Mouse (Mus musculus) adrenal gland, postnatal 4 days (tissue): ENCODE measurements around the gene Cnpy1. TPM values are rescaled to one million over a fixed set of nuclear protein-coding genes. Genes with fewer than 3 reads are reported as not detected.

Experiments used
- DNase-seq, 2 experiments: peaks; one replicate each; pipeline ENCODE4 v3.0.0; 2021 to 2022; ENCODE audit warnings: low spot score in 2 of 2, mixed read lengths in 2 of 2
- total RNA-seq, 2 experiments: library from RNA; stranded (reverse); gene quantifications; 2 replicates each; pipeline ENCODE4 v1.2.3; 2021

Gene Cnpy1
- total RNA-seq, 2 experiments from 2014 or later: 0.17 TPM

DNA sequence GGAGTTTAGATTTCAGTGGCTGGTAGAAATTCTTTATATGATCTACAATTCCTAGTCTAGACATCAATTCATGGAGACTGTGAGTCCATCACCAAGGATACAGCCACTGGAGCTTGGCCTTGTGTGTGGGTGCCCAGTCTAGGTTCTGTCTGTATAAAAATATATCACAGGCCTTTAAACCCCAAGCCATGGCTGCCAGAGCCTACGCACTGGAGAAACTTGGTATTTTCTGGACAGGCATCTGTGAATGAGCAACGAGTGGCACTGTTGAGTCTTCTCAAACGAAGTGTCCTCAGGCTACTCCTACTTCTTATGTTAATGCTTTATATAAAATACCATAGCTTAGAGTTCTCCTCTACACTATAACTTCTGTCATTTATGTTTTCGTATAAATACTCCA lies 4.2 kb downstream of the Cnpy1 start:
- DNase-seq: no peak

DNA sequence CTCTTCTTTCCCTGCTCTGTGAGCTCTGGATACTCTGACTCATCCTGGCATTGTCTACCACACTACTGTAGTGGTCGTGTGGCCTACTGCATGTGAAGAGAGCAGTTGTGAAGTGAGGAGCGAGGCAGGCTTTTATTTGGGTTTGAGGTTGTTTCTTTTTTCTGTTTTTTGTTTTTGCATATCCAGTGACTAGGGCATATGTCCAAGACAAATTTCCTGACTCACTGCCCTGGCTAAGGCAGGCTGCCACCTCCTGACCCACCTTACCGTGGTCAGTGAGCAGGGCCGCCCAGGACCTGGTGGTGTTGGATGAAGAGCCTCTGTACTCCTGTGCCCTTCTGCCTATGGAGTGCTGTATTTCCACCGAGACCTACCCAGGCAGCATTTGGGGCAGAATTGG lies 5.8 kb downstream of the Cnpy1 start:
- DNase-seq: no peak

DNA sequence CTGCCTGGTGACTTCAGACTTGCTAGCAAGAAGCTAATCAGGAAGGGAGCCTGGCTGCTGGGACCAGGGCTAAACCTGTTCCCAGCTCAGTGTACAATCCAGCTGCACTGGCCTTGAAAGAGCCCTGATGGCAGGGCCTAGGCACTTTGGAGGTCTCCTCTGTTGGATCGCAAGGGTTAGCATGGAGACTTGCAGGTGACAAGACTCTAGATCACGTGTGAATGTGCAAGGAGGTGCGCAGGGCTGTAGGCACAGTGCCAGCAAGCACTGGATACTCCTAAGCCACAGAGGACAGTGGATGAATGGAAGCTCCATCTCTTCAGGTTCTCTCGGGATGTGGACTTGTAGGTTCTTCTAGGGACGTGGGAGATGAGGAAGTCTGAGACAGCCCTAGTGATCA lies 6.7 kb downstream of the Cnpy1 start:
- DNase-seq: no peak

DNA sequence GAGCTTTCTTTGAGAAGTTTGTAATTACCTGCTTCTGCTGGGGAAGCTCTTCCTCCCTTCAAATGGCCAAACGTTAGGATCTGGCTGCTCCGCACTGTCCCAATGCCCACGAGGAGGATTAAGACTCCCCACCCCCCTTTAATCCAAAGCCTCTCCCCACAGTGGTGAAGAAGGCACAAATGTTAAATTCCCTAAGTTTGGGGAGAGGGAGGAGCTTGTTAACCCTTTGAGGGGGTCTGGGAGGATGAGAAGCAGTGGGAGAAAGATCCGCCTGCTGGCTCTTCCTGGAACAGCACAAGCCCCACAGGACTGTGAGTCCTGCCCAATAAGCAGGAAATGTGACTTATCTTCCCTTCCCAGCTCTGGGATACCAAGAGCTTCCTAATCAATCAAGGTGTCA lies 7.5 kb downstream of the Cnpy1 start:
- DNase-seq: no peak

DNA sequence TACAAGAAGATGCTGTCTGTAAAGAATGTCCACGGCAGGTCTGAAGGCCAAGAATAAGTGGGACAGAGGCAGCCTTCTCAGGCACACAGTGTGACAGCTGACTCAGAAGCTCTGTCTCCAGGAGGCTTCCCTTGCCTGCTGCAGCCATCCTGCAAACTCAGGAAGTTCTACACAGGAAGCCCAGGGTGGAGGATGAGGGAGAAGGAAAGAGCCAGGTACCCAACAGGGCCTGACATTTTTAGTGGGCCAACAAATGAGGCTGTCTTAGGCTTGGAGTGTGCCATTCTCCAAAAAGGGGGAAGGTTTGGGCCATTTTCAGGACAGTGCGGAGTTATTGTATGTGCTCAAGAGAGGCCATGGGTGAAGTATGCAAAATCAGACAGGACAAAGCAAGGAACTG lies 7.9 kb downstream of the Cnpy1 start:
- DNase-seq: no peak

DNA sequence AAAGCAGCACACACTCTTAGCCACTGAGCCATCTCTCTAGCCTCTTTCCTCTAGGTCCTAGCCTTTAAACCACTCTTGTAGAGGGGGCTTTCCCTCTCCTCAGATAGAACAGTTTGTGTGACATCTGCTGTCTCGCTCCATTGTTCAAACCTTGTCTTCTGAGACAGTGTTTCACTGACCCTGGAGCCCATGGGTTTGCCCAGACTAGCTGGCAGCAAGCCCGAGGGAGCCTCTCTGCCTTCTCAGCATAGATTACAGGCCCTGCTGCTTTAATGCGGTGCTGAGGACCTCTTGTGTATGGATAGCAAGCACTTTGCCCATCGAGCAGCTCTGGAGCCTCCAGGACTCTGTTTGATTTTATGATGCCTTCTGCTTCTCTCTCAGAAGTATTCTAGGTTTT lies 8.6 kb downstream of the Cnpy1 start:
- DNase-seq: no peak

DNA sequence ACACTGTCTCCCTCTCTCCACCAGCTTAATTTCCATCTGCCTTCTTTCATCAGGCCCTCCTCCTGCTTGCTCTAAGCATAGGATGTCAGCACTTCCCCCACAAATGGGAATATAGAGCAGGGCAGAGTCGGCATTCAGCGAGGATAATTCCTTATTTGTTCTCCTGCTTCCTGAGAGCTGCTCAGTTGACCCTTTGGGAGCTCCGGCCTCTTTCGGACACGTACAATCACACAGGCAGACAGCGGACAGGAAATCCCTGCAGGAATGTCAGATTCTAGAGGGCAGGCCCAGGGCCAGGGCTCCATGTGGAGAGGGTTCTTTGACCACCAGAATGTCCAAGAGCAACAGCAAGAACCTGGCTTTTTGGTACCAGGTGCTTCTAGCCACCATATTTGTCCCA lies 9.5 kb downstream of the Cnpy1 start:
- DNase-seq: no peak

DNA sequence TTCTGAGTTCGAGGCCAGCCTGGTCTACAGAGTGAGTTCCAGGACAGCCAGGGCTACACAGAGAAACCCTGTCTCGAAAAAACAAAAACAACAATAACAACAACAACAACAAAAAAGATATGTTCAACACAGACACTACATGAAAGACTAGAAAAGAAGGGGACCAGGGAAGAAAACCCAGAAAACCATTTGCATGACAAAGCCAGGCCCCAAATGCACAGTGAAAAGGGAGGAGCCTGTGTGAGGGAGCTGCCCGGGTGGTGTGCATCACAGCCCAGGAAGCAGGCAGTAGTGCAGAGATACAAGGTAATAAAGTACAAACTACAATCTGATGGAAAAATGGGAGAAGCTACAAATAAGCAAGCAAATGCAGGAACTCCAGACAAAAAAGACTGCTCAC lies 13.5 kb downstream of the Cnpy1 start:
- DNase-seq: no peak

DNA sequence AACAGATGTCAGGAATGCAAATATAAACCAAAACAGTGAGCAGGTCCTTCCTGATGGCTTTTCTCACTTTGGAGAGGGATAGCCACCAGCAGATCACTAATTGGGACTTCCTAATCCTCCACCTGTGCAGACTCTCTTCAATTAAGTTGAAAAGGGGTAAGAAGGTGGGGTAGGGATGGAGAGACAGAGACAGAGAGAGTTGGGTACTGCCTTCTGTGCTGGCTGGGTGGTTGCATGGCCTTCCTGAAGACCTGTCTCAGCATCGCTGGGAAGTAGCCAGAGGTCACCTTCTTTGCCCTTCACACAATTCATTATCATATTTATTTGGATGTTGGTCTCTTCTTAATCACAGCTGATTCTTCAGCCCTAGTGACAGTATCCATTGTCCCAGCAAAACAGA lies 26.0 kb downstream of the Cnpy1 start:
- no peak for DNase-seq

DNA sequence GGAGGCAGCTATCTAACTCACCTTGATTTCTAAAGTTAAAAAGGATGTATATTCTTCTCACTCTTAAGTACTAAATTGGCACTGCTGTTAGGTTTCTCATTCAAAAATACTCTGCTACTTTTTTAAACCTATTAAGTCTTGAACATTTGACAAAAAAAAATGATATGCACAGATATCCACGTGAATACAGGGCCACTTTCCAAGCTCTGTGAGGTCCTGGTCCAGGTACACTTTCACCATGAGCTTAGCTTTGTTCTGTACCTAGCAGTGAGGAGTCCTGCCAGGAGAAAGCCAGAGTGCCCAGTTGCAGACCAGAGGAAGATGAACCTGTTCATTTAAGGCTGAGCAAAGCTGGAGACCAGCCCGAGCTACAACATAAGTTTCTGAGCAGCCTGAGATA lies 32.2 kb downstream of the Cnpy1 start:
- no peak for DNase-seq

DNA sequence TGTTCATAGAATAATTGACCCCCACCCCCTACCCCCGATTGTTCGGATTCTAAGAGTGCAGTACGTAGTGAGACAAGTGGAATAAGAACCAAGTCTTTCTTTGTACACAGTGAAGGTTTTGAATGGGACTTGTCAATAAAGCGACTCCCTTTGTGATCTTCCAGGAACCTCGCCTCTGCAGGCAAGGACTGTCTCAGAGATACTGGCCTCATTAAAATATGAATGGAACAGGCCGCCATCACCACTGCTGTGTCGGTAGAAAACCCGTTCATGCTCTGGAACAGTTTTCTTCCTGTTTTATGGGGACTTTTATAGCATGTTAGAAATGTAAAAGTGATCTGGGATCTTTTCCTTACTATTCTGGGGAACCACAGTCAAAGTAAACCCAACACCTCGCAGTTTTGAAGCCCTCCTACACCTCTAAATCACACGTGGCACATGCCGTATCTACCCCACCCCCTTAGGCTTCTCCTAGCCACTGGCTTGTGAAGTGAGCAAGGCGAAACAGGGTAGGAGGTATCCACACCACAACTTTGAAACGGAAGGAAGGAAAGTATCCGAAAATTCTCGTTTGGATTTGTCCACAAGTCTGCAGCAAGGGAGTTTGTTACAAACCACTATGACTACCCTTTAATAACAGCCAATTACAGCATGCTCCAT lies 33.8 kb downstream of the Cnpy1 start:
- no peak for DNase-seq

DNA sequence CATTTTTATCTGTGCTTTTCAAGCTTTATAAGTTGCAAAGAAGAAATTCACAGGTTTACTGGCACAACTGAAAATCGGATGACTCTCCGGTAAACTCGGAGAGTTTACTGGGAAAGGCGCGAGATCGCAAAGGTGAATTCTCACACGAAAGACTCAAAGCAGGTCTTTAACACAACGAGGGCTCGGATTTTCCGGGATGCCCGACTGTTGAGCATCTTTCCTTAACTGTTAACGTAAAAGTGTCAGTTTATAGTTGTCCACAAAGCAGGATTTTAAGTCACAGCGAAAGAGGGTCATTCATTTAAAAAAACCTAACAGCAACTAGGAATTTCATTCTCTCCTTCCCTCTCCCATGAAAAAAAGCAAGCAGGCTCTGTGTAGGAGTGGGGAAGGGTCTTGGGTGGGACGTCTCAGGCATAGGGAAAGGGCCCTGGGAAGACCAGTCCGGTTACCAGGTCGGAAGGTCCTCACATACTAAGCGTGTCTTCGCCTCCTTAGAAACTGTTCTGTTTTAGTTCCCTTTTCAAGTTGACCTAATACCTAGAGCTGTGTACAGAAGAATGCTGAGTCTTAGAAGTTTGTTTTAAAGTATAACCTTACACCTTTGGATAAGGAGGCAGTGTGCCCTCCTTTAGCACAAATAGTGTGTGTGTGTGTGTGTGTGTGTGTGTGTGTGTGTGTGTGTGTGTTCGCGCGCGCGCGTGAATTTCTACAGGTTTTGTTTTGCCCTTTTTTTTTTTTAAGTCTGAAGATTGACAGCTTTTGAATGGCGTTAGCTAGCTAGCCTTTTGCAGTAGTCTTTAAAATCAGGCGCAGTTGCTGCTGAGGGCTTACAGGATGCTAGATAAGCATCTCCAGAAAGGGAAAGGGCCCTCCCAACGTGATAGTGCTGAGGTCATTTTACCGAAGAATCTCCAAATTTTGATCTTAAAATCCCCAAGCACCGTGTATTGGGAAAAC lies 34.7 kb downstream of the Cnpy1 start:
- DNase-seq: no peak

DNA sequence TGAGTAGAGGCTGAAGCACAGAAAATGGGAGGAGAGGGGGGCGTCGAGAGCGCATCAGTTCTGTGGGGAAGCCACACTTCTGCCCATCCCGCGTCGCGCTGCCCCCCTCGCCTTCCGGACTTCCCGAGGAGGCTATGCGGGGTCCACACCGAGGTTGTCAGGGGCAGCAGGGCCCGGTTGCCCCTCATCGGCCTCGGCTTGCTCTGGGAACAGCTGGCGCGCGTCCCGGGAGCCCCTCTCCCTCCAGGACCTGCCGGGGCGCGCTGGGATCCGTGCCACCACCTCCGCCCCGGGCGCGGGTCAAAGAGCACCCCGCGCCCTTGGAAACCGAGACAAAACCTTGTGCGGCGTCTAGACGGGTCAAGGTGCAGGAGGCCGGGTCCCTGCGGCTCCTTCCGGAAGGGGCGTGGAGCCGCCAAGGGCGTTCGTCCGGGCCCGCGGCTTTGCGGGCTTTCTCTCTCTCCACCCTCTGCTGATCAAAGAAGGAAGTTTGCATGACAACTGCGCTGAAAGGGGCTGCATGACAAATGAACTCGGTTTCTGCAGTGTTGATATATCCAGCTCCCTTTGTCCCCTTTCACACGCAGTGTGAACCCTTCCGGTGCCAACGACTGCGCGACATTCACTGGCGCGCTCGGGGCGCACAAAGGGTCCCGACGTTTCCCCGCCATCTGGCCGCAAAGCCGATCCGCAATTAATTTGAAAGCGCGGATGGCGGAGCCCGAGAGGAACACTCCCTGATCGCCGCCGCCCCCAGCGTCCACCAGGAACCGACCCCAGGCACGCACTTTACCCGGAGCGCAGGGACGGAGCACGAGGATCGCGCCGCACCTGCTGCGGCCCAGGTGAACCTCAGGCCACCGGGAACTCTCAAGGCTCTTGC lies 35.8 kb downstream of the Cnpy1 start:
- no peak for DNase-seq

DNA sequence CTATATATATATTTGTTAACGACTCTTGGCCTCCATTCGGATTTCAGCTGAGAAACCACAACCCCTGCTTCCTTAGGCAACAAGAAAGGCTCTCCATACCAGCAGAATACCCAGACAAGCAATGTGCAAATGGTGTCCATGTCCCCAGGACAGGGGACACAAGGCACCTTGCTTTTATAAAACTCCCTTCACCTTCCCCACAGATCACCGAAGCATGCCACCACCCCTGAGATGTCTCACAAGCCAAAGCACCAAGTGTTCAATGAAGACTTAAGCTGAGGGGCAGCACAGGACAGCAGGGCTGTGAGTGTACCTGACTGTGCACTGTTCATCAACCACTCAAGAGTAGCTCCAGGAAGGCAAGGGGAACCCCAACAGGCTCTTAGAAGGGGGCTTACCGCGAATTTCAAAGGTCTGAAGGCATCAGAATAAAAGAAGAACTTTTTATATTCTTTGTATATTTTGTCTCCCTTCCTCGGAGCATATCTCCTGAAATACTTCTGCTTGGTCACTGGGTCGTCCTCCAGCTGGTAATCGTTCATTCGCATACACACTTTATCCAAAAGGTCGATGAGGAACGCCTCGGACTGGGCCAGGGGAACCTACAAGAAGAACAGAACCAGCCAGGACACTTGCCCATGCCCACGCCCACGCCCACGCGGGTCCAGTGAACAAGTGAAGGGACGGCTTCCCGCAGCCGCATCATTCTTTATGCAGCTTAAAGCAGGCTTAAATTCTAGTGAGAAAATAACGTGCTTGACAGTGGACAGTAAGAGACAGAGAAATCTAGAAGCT lies 36.7 kb downstream of the Cnpy1 start:
- DNase-seq: no peak

DNA sequence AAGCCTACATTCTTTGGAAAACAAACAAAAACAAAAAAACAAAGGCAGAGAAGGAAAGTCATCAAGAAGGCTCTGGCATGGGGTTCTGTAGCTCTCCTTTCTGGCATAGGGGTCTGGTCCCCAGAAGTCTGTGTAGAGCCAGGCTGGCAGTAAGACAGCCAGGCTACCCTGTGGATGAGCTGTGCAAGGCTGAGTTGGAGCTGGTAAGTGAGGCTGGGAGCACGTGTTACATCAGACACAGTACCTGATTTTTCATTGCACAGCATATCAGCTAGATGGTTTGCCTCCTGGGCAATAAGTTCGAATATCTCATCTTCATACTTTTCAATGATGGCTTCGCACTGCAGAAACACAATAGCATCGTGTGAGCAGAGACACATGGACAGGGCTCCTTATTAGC lies 38.6 kb downstream of the Cnpy1 start:
- no peak for DNase-seq

DNA sequence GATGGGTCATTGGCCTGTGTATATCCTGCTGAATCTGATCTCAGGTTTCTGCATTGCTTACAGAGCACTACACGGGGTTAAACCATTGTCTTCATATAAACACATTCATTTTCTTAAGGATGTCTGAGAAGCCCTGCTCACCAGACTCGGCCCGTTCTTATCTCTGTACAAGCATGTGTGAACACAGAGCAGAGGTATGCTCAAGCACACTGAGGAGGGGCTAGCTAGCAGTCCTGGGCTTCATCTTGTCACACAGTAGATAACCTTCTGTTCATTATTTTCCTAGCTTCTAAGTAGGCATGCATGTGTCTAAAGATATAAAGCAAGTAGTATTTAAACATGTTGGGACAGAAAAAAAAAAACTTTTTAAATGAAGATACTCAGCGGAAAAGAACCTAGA lies 39.2 kb downstream of the Cnpy1 start:
- DNase-seq: no peak

DNA sequence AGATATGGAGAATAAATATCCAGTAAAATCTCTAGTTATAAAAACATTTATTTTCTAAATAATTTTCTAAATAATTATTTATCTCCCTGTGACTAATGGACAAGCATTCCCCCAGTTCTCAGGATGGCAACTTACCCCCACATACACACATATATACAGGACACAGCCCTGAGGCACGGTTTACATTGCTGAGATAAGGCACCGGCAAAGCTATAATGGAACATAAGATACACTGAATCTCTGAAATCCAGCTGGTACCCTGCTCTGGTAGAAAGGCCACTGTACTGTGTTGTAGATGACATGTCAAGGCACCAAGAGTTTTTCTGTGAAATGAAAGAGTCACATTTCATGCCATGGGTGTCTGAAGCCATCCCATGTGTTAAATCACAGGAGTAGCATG lies 40.9 kb downstream of the Cnpy1 start:
- DNase-seq: no peak

DNA sequence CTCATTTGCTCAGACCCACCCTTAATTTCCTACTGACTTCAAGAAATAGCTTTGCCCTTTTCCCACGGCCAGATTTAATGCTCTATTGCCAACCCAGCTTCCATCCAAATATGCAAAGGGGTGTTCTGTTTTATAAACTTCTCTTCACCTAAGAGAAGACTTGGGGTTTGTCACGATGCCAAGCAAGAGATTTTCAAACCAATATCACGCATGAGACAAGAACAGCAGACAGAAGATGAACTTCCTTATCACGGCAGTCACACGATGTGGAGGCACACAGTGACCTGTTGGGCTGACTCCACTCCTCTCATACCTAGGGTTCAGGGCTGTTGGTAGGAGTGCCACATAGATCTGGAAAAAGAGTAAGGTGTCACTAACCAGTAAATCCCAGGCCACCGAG lies 42.5 kb downstream of the Cnpy1 start:
- no peak for DNase-seq

DNA sequence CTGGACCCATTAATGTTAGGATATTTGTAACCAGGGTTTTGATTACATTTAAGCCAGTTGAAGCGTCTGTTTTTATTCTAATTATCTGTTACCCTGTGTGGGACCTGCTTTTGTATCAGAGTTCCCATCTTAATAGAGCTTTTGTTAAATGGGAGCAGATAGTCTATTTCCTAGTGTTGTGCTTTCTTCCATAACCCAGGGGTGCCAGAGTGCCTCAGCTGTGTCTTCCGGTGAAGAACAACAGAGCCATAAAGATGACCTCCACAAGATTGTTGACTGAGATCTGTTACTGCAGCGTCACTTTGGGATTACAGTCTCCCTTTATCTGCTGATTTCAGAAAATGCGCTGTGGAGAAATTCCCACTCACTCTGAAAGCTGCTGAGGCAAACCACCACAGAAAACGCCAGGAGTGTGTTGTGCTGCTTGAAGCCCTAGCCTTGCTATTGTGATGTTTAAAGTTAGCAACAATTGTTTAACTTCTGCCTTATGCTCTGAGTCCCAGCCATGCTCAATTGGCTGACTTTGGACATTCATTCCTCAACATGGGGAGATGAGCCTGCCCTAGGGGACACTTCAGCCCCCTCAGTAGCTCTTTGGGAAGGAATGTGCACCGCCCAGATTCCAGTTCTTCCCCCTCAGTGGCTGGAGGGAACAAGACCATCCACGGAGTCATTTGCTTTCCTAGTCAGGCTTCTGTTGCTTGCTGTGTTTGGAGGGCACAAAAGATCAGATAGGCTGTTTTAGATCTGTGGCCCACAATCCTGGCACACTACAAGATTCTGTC lies 46.3 kb downstream of the Cnpy1 start:
- no peak for DNase-seq

DNA sequence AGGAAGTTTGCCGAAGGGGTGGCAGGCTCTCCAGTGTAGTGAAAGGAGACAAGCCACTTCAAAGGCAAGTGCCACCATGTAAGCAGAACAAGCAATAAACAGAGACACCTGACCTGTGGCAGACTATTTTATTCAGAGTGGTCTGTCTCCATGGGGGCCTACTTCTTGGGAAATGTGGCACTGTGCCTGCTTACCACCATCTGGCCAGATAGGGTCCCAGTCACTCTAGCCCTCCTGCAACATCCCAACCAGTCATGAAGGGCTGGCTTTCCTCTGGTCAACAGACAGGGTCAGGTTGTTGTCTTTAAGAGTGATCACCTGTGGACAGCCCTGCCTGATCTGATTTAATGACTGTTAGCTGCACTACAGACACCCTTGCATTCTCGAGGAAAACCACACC lies 50.1 kb downstream of the Cnpy1 start:
- no peak for DNase-seq
